Mouse (Mus musculus): ENCODE measurements around the gene Fbf1. TPM values are rescaled to one million over a fixed set of nuclear protein-coding genes. Genes with fewer than 3 reads are reported as not detected.
"Not testable (repeated sequence)": the region's sequence is repeated elsewhere in the genome, so short reads cannot be mapped to it uniquely, and the experiment has no call there.

Gene Fbf1
- polyA plus RNA-seq, 1 experiment from 2014 or later: 30.1 TPM

- not testable (repeated sequence) for H3K4me3 ChIP-seq (ENCODE audit: low read depth, low read length); H3K4me2 ChIP-seq; H3K9ac ChIP-seq (ENCODE audit: low read length); DNase-seq (ENCODE audit: low spot score, missing footprints); H3K27me3 ChIP-seq (ENCODE audit: control insufficient read depth, insufficient read depth, low read length); H3K4me1 ChIP-seq (ENCODE audit: control insufficient read depth, insufficient read depth, low read length); ATAC-seq (ENCODE audit: low FRiP score); H3K9me3 ChIP-seq (ENCODE audit: control insufficient read depth, low read length); H3K27ac ChIP-seq (ENCODE audit: low read depth, low read length); H3K36me3 ChIP-seq (ENCODE audit: control insufficient read depth, insufficient read depth, low read length)
- 95% methylated on average over 6 of the region's 6 CpGs for WGBS
Observed at GRCm38 (mm10) chr11:116092959-116093358, 75.0 kb downstream of the Fbf1 start.

Other genes starting within 250 kb of the Fbf1 start
- gene Sap30bp, start 234.9 kb downstream of the Fbf1 start, polyA plus RNA-seq (2014; fragmentation: Nextera tagmentation; extraction: Ambion mirVana): 58.3 and 61.5 TPM in 2 replicates
- gene Recql5, start 234.7 kb downstream of the Fbf1 start, polyA plus RNA-seq (2014; fragmentation: Nextera tagmentation; extraction: Ambion mirVana): 16.1 and 18.4 TPM in 2 replicates
- 0.23 and 0.25 TPM in 2 replicates for gene Itgb4, start 193.5 kb downstream of the Fbf1 start, polyA plus RNA-seq (2014; fragmentation: Nextera tagmentation; extraction: Ambion mirVana)
- 82.5 and 93.4 TPM in 2 replicates for gene Galk1, start 155.4 kb downstream of the Fbf1 start, polyA plus RNA-seq (2014; fragmentation: Nextera tagmentation; extraction: Ambion mirVana)
- gene H3f3b, start 140.2 kb downstream of the Fbf1 start, polyA plus RNA-seq (2014; fragmentation: Nextera tagmentation; extraction: Ambion mirVana): 1,982 and 2,171 TPM in 2 replicates
- 23.4 and 24.1 TPM in 2 replicates for gene Unk, start 137.8 kb downstream of the Fbf1 start, polyA plus RNA-seq (2014; fragmentation: Nextera tagmentation; extraction: Ambion mirVana)
- 0.82 and 1.1 TPM in 2 replicates for gene Unc13d, start 90.2 kb downstream of the Fbf1 start, polyA plus RNA-seq (2014; fragmentation: Nextera tagmentation; extraction: Ambion mirVana)
- 84.9 and 86.8 TPM in 2 replicates for gene Wbp2, start 81.2 kb downstream of the Fbf1 start, polyA plus RNA-seq (2014; fragmentation: Nextera tagmentation; extraction: Ambion mirVana)
- 2.7 TPM in 2 replicates for gene Trim47, start 41.0 kb downstream of the Fbf1 start, polyA plus RNA-seq (2014; fragmentation: Nextera tagmentation; extraction: Ambion mirVana)
- gene Trim65, start 37.0 kb downstream of the Fbf1 start, polyA plus RNA-seq (2014; fragmentation: Nextera tagmentation; extraction: Ambion mirVana): 1.3 TPM in 2 replicates
- 96.3 and 97.0 TPM in 2 replicates for gene Mrpl38, start 29.3 kb downstream of the Fbf1 start, polyA plus RNA-seq (2014; fragmentation: Nextera tagmentation; extraction: Ambion mirVana)
- gene Ten1, start 30.7 kb upstream of the Fbf1 start, polyA plus RNA-seq (2014; fragmentation: Nextera tagmentation; extraction: Ambion mirVana): 48.6 and 55.6 TPM in 2 replicates
- 32.8 and 36.1 TPM in 2 replicates for gene Acox1, start 30.9 kb upstream of the Fbf1 start, polyA plus RNA-seq (2014; fragmentation: Nextera tagmentation; extraction: Ambion mirVana)
- gene Evpl, start 69.9 kb upstream of the Fbf1 start, polyA plus RNA-seq (2014; fragmentation: Nextera tagmentation; extraction: Ambion mirVana): 0.26 TPM in 2 replicates
- 72.8 and 78.6 TPM in 2 replicates for gene Srp68, start 106.1 kb upstream of the Fbf1 start, polyA plus RNA-seq (2014; fragmentation: Nextera tagmentation; extraction: Ambion mirVana)
- gene Galr2, start 112.8 kb upstream of the Fbf1 start, polyA plus RNA-seq (2014; fragmentation: Nextera tagmentation; extraction: Ambion mirVana): 0.07 and 0.34 TPM in 2 replicates
- 59.9 and 61.3 TPM in 2 replicates for gene Exoc7, start 139.1 kb upstream of the Fbf1 start, polyA plus RNA-seq (2014; fragmentation: Nextera tagmentation; extraction: Ambion mirVana)
- 3.5 and 3.8 TPM in 2 replicates for gene Foxj1, start 167.2 kb upstream of the Fbf1 start, polyA plus RNA-seq (2014; fragmentation: Nextera tagmentation; extraction: Ambion mirVana)
- gene Rnf157, start 244.9 kb upstream of the Fbf1 start, polyA plus RNA-seq (2014; fragmentation: Nextera tagmentation; extraction: Ambion mirVana): 17.8 and 18.1 TPM in 2 replicates